In genomic region chr15:99038797-99039196, GRCm38 (mm10) we compare ENCODE assay signal across 27 mouse cellular contexts. TPM values are rescaled to one million over a fixed set of nuclear protein-coding genes. Genes with fewer than 3 reads are reported as not detected.
DNase-seq lines count a peak whose midpoint lies in the region; ATAC-seq and TF ChIP-seq lines count a peak whose summit lies in the region.
"Had no signal": no experiment of that assay in that cellular context is flagged by ENCODE, and none has a peak within 500 bp of the region (broad histone marks: within the 10 kb centered on the region; RNA-seq: fewer than 3 reads in every experiment).

No protein-coding gene starts in this region.

- intact Hi-C loops in left cerebral cortex, postnatal 25 days (cut with DNase I), result no loop called here

- H3K27ac ChIP-seq in CH12.LX (ENCODE audit: insufficient read depth, low read depth), result no peak overlapping the region
- no peak overlapping the region for H3K27ac ChIP-seq in MEL (ENCODE audit: control insufficient read depth, low read depth, low read length)
- H3K27ac ChIP-seq in thymus, adult 2 months (ENCODE audit: control insufficient read depth, insufficient read depth, low read length), result no peak overlapping the region
- no peak overlapping the region for H3K27ac ChIP-seq in liver, embryonic 11.5 days (ENCODE audit: low read depth, low read length)
- H3K27ac ChIP-seq: embryonic facial prominence, embryonic 13.5 days; embryonic facial prominence, embryonic 15.5 days; forebrain, embryonic 10.5 days; forebrain, embryonic 12.5 days had no signal

- TF ChIP-seq RAD21 in CH12.LX (IDR thresholded peaks at IDR 0.05; ENCODE audit: low read depth, low read length) (no peak), MEL (IDR thresholded peaks at IDR 0.05; ENCODE audit: low read depth, low read length) (no peak)

- H3K4me2 ChIP-seq in CH12.LX (ENCODE audit: insufficient read depth, low read depth, poor library complexity, severe bottlenecking), result no peak overlapping the region
- no peak overlapping the region for H3K4me2 ChIP-seq in liver, embryonic 11.5 days
- H3K4me2 ChIP-seq: embryonic facial prominence, embryonic 13.5 days; embryonic facial prominence, embryonic 15.5 days; forebrain, embryonic 12.5 days had no signal

- H3K9ac ChIP-seq in CH12.LX (ENCODE audit: insufficient read depth, low read depth) (no peak overlapping the region), MEL (ENCODE audit: control insufficient read depth, low read depth, low read length, poor library complexity, severe bottlenecking) (no peak overlapping the region)
- H3K9ac ChIP-seq in liver, embryonic 11.5 days (ENCODE audit: low read depth, low read length), result no peak overlapping the region
- H3K9ac ChIP-seq: embryonic facial prominence, embryonic 13.5 days; embryonic facial prominence, embryonic 15.5 days; forebrain, embryonic 12.5 days had no signal

- H3K36me3 ChIP-seq in CH12.LX (replicated peaks in 1 of 2; ENCODE audit: control insufficient read depth in 1 of 2, insufficient read depth in 1 of 2, low read length in 1 of 2) (peaks cover 38 to 50% of the 10 kb centered on the region in 2 experiments), MEL (ENCODE audit: control insufficient read depth in 1 of 2, insufficient read depth in 2 of 2, low read length in 2 of 2) (peaks cover 15 to 20% of the 10 kb centered on the region in 2 experiments)
- peaks cover 32% of the 10 kb centered on the region for H3K36me3 ChIP-seq in thymus, adult 2 months (ENCODE audit: control insufficient read depth, insufficient read depth, low read length)
- peaks cover 23% of the 10 kb centered on the region for H3K36me3 ChIP-seq in liver, embryonic 11.5 days (ENCODE audit: control insufficient read depth, insufficient read depth, low read length)

- DNase-seq in 3T3-L1 (ENCODE audit: low read depth, low spot score) (peak; percentile 30), CH12.LX (ENCODE audit: extremely low read depth) (no peak), MEL (ENCODE audit: low read depth, low spot score) (peak; percentile 35)
- no peak for DNase-seq in thymus, adult 2 months
- DNase-seq in liver, embryonic 11.5 days (ENCODE audit: low spot score), result no peak
- DNase-seq in left cerebral cortex, postnatal 25 days (ENCODE audit: low spot score in 2 of 2), result no peak
- DNase-seq: adrenal gland, adult 2 months; adrenal gland, postnatal 14 days; adrenal gland, postnatal 36 days; B cell, adult 2 months; cerebellum, adult 18-20 months; cerebellum, adult 8-10 months; cerebellum, adult 9-11 months; cerebellum, postnatal 14 days; cerebellum, postnatal 36 days; embryo, embryonic 11 days had no signal

- H3K27me3 ChIP-seq in CH12.LX (replicated peaks) (no peaks in the 10 kb centered on the region), MEL (ENCODE audit: control insufficient read depth in 1 of 2, insufficient read depth in 2 of 2, low read length in 2 of 2) (no peaks in the 10 kb centered on the region)
- H3K27me3 ChIP-seq in thymus, adult 2 months (ENCODE audit: control insufficient read depth, insufficient read depth, low read length), result no peaks in the 10 kb centered on the region
- H3K27me3 ChIP-seq in liver, embryonic 11.5 days (replicated peaks; ENCODE audit: control insufficient read depth, insufficient read depth, low read length), result no peaks in the 10 kb centered on the region
- H3K27me3 ChIP-seq: embryonic facial prominence, embryonic 13.5 days; forebrain, embryonic 12.5 days had no signal

- H3K79me2 ChIP-seq in CH12.LX (replicated peaks; ENCODE audit: control insufficient read depth, extremely low read depth, insufficient read depth, poor library complexity, severe bottlenecking) (peaks cover under 1% of the 10 kb centered on the region; the same call in 1 of the 2 replicates), MEL (ENCODE audit: control insufficient read depth, insufficient read depth, low read length, poor library complexity) (peaks cover 1% of the 10 kb centered on the region; the same call in 1 of the 2 replicates)

- in situ Hi-C loops in CH12.LX (cut with MboI; ENCODE audit: low pct_ligation_motif_present, low pct_unique_long_range_greater_than_20kb, low sequenced_read_pairs), result no loop called here

- TF ChIP-seq CTCF in CH12.LX (conservative IDR thresholded peaks at IDR 0.05 in 1 of 2, IDR thresholded peaks at IDR 0.05 in 1 of 2; ENCODE audit: low read depth in 2 of 2, low read length in 2 of 2) (no peak), MEL (IDR thresholded peaks at IDR 0.05 in 2 of 3, conservative IDR thresholded peaks at IDR 0.05 in 1 of 3; ENCODE audit: control insufficient read depth in 1 of 3, insufficient read depth in 1 of 3, low read depth in 2 of 3, low read length in 3 of 3, poor library complexity in 1 of 3, severe bottlenecking in 1 of 3) (no peak)
- no peak for TF ChIP-seq CTCF in thymus, adult 2 months (IDR thresholded peaks at IDR 0.05; ENCODE audit: borderline replicate concordance, control insufficient read depth, extremely low read depth, insufficient read depth, low read length, poor library complexity)

- H3K4me1 ChIP-seq in CH12.LX (ENCODE audit: control insufficient read depth in 1 of 2, insufficient read depth in 2 of 2) (peaks cover 5 to 14% of the 10 kb centered on the region in 2 experiments; a peak in 3 of 4 replicates), MEL (ENCODE audit: control insufficient read depth in 1 of 2, insufficient read depth in 2 of 2, low read length in 2 of 2) (peaks cover 4 to 18% of the 10 kb centered on the region in 2 experiments; a peak in 3 of 4 replicates)
- no peaks in the 10 kb centered on the region for H3K4me1 ChIP-seq in thymus, adult 2 months (replicated peaks; ENCODE audit: control insufficient read depth, insufficient read depth, low read length)
- H3K4me1 ChIP-seq in liver, embryonic 11.5 days (replicated peaks; ENCODE audit: control insufficient read depth, insufficient read depth, low read length), result peaks cover 6% of the 10 kb centered on the region; the same call in 1 of the 2 replicates

- TF ChIP-seq EP300 in CH12.LX (IDR thresholded peaks at IDR 0.05; ENCODE audit: low read length) (no peak), MEL (IDR thresholded peaks at IDR 0.05; ENCODE audit: low read depth in 1 of 2, low read length in 2 of 2) (no peak)

- H3K4me3 ChIP-seq in CH12.LX (replicated peaks in 1 of 3; ENCODE audit: low read depth in 2 of 3, low read length in 2 of 3, poor library complexity in 1 of 3) (no peak overlapping the region), MEL (ENCODE audit: control insufficient read depth in 1 of 2, insufficient read depth in 1 of 2, low read depth in 2 of 2, low read length in 2 of 2) (no peak overlapping the region)
- no peak overlapping the region for H3K4me3 ChIP-seq in thymus, adult 2 months (ENCODE audit: control insufficient read depth, insufficient read depth, low read length)
- no peak overlapping the region for H3K4me3 ChIP-seq in liver, embryonic 11.5 days (ENCODE audit: low read depth, low read length)
- H3K4me3 ChIP-seq: embryonic facial prominence, embryonic 13.5 days; embryonic facial prominence, embryonic 15.5 days; erythroblast, embryonic 14.5 days; forebrain, embryonic 10.5 days; forebrain, embryonic 12.5 days had no signal

- TF ChIP-seq POLR2A in CH12.LX (IDR thresholded peaks at IDR 0.05; ENCODE audit: low read depth, low read length) (no peak; the same call in 1 of the 2 replicates), MEL (IDR thresholded peaks at IDR 0.05; ENCODE audit: control insufficient read depth in 1 of 2, insufficient read depth in 1 of 2, low read depth in 1 of 2, low read length in 2 of 2, poor library complexity in 1 of 2) (no peak)
- TF ChIP-seq POLR2A in thymus, adult 2 months (IDR thresholded peaks at IDR 0.05; ENCODE audit: control insufficient read depth, extremely low read depth, insufficient read depth, low read length, poor library complexity), result no peak

- no peak for ATAC-seq in liver, embryonic 11.5 days (replicated peaks; ENCODE audit: low FRiP score)
- ATAC-seq: CD4-positive, CD25-positive, alpha-beta regulatory T cell, adult 4 months; forebrain, embryonic 14.5 days; forebrain, embryonic 16.5 days had no signal

- dilution Hi-C loops in CH12.LX (cut with MboI; ENCODE audit: extremely low pct_ligation_motif_present, extremely low pct_unique_long_range_greater_than_20kb, low sequenced_read_pairs), result no loop called here

- 98% methylated on average over 5 of the region's 5 CpGs for WGBS in thymus, adult 2 months
- WGBS in liver, embryonic 11.5 days, result 83% methylated on average over 5 of the region's 5 CpGs

- H3K9me3 ChIP-seq in CH12.LX (replicated peaks; ENCODE audit: low read length), result no peaks in the 10 kb centered on the region
- no peaks in the 10 kb centered on the region for H3K9me3 ChIP-seq in MEL (replicated peaks; ENCODE audit: insufficient read depth, low read length)
- H3K9me3 ChIP-seq in liver, embryonic 11.5 days (ENCODE audit: control insufficient read depth, low read length), result no peaks in the 10 kb centered on the region
- H3K9me3 ChIP-seq: embryonic facial prominence, embryonic 13.5 days; embryonic facial prominence, embryonic 15.5 days; forebrain, embryonic 10.5 days; forebrain, embryonic 12.5 days; G1E had no signal

RNA-seq across cellular contexts. Expression of gene Tuba1c, which starts 9.1 kb away (rescaled TPM):
- total RNA-seq in CH12.LX (2012; rRNA removed) (178 and 229 TPM in 2 replicates), CH12.LX (2014; rRNA removed) (359 and 390 TPM in 2 replicates), MEL (2012; rRNA removed) (163 and 201 TPM in 2 replicates)
- polyA plus RNA-seq in CH12.LX (2012; ENCODE audit: insufficient read length, low read depth) (183 and 220 TPM in 2 replicates), MEL (2012; ENCODE audit: insufficient read depth in 1 of 2, insufficient read length in 2 of 2, low read depth in 1 of 2, low replicate concordance in 2 of 2, missing spikeins in 1 of 2) (100 to 1,000 TPM in 1 of 2 experiments, not detected in 1; 129 TPM)
- 294 and 330 TPM in 2 replicates for polyA plus RNA-seq in thymus, adult 2 months (2012; rRNA removed)
- 202 and 214 TPM in 2 replicates for polyA plus RNA-seq in liver, embryonic 11.5 days (2014; fragmentation: Nextera tagmentation; extraction: Ambion mirVana)
- total RNA-seq in left cerebral cortex, postnatal 25 days (2021), result 10 to 100 TPM; 71.0 to 80.5 TPM

RNA-seq across cellular contexts. Expression of gene Prph, which starts 16.2 kb away (rescaled TPM):
- not detected in 2 replicates for total RNA-seq in CH12.LX (2012; rRNA removed)
- 0.12 TPM in 1 of 2 replicates, not detected in the other for total RNA-seq in CH12.LX (2014; rRNA removed)
- polyA plus RNA-seq in CH12.LX (2012; ENCODE audit: insufficient read length, low read depth), result not detected in 2 replicates
- not detected in 2 replicates for total RNA-seq in MEL (2012; rRNA removed)
- polyA plus RNA-seq in MEL (2012; ENCODE audit: insufficient read depth in 1 of 2, insufficient read length in 2 of 2, low read depth in 1 of 2, low replicate concordance in 2 of 2, missing spikeins in 1 of 2), result not detected
- polyA plus RNA-seq in thymus, adult 2 months (2012; rRNA removed), result 1.9 and 2.3 TPM in 2 replicates
- 0.36 and 0.90 TPM in 2 replicates for polyA plus RNA-seq in liver, embryonic 11.5 days (2014; fragmentation: Nextera tagmentation; extraction: Ambion mirVana)
- 1 to 10 TPM; 1.4 to 1.6 TPM for total RNA-seq in left cerebral cortex, postnatal 25 days (2021)
- total RNA-seq: common myeloid progenitor, adult 5-6 weeks; G1E had no signal
- polyA plus RNA-seq: CD4-positive, CD25-positive, alpha-beta regulatory T cell, adult 4 months; erythroblast, embryonic 14.5 days; G1E had no signal

RNA-seq across cellular contexts. Expression of gene Troap, which starts 35.6 kb away (rescaled TPM):
- 17.8 and 25.0 TPM in 2 replicates for total RNA-seq in CH12.LX (2012; rRNA removed)
- 19.2 and 20.2 TPM in 2 replicates for total RNA-seq in CH12.LX (2014; rRNA removed)
- polyA plus RNA-seq in CH12.LX (2012; ENCODE audit: insufficient read length, low read depth), result 61.0 and 74.2 TPM in 2 replicates
- total RNA-seq in MEL (2012; rRNA removed), result 24.3 and 25.8 TPM in 2 replicates
- 10 to 100 TPM in 1 of 2 experiments, not detected in 1; 70.2 TPM for polyA plus RNA-seq in MEL (2012; ENCODE audit: insufficient read depth in 1 of 2, insufficient read length in 2 of 2, low read depth in 1 of 2, low replicate concordance in 2 of 2, missing spikeins in 1 of 2)
- 40.8 and 57.0 TPM in 2 replicates for polyA plus RNA-seq in thymus, adult 2 months (2012; rRNA removed)
- 26.5 and 27.8 TPM in 2 replicates for polyA plus RNA-seq in liver, embryonic 11.5 days (2014; fragmentation: Nextera tagmentation; extraction: Ambion mirVana)
- under 1 TPM; 0.69 TPM for total RNA-seq in left cerebral cortex, postnatal 25 days (2021)

RNA-seq across cellular contexts. Expression of gene C1ql4, which starts 48.8 kb away (rescaled TPM):
- total RNA-seq in CH12.LX (2012; rRNA removed) (0.08 TPM in 1 of 2 replicates, not detected in the other), CH12.LX (2014; rRNA removed) (not detected in 2 replicates), MEL (2012; rRNA removed) (0.15 TPM in 1 of 2 replicates, not detected in the other)
- polyA plus RNA-seq in CH12.LX (2012; ENCODE audit: insufficient read length, low read depth) (not detected in 2 replicates), MEL (2012; ENCODE audit: insufficient read depth in 1 of 2, insufficient read length in 2 of 2, low read depth in 1 of 2, low replicate concordance in 2 of 2, missing spikeins in 1 of 2) (under 1 TPM in 1 of 2 experiments, not detected in 1; 0.08 TPM)
- 0.08 and 0.27 TPM in 2 replicates for polyA plus RNA-seq in thymus, adult 2 months (2012; rRNA removed)
- polyA plus RNA-seq in liver, embryonic 11.5 days (2014; fragmentation: Nextera tagmentation; extraction: Ambion mirVana), result 0.25 TPM in 1 of 2 replicates, not detected in the other
- not detected for total RNA-seq in left cerebral cortex, postnatal 25 days (2021)
- total RNA-seq: adrenal gland, adult 2 months; adrenal gland, postnatal 14 days; adrenal gland, postnatal 36 days; common myeloid progenitor, adult 5-6 weeks; G1E had no signal
- polyA plus RNA-seq: adrenal gland, adult 2 months; CD4-positive, CD25-positive, alpha-beta regulatory T cell, adult 4 months; erythroblast, embryonic 14.5 days; forebrain, embryonic 14.5 days; forebrain, embryonic 16.5 days; frontal cortex, adult 2 months; G1E had no signal

RNA-seq across cellular contexts. Expression of gene Dnajc22, which starts 54.2 kb away (rescaled TPM):
- total RNA-seq in CH12.LX (2012; rRNA removed) (10.0 and 10.6 TPM in 2 replicates), CH12.LX (2014; rRNA removed) (20.4 and 24.2 TPM in 2 replicates), MEL (2012; rRNA removed) (3.2 TPM in 2 replicates)
- polyA plus RNA-seq in CH12.LX (2012; ENCODE audit: insufficient read length, low read depth) (12.4 and 14.5 TPM in 2 replicates), MEL (2012; ENCODE audit: insufficient read depth in 1 of 2, insufficient read length in 2 of 2, low read depth in 1 of 2, low replicate concordance in 2 of 2, missing spikeins in 1 of 2) (1 to 10 TPM in 1 of 2 experiments, not detected in 1; 5.3 TPM)
- 0.39 and 0.46 TPM in 2 replicates for polyA plus RNA-seq in thymus, adult 2 months (2012; rRNA removed)
- 17.1 and 19.8 TPM in 2 replicates for polyA plus RNA-seq in liver, embryonic 11.5 days (2014; fragmentation: Nextera tagmentation; extraction: Ambion mirVana)
- total RNA-seq in left cerebral cortex, postnatal 25 days (2021), result under 1 TPM in 1 of 2 experiments, not detected in 1; 0.30 TPM
- total RNA-seq: common myeloid progenitor, adult 5-6 weeks had no signal
- polyA plus RNA-seq: CD4-positive, CD25-positive, alpha-beta regulatory T cell, adult 4 months; frontal cortex, adult 2 months; G1E had no signal

Comparison
In these comparisons a context has a peak if more than half of its experiments do, and no peak if none do; other contexts are left out.
1. DNase-seq: peak in 3T3-L1 (single experiment) and MEL (single experiment); none in CH12.LX (single experiment), thymus, adult 2 months (single experiment), liver, embryonic 11.5 days (single experiment) and left cerebral cortex, postnatal 25 days (0 of 2).